Mouse (Mus musculus) testis, postnatal 14 days (tissue): ENCODE measurements around the gene Gtf2h4.

ENCODE experiments used
- DNase-seq: peaks from one replicate; pipeline ENCODE4 v3.0.0; 2021; ENCODE audit warnings: low spot score

Gene Gtf2h4

DNA sequence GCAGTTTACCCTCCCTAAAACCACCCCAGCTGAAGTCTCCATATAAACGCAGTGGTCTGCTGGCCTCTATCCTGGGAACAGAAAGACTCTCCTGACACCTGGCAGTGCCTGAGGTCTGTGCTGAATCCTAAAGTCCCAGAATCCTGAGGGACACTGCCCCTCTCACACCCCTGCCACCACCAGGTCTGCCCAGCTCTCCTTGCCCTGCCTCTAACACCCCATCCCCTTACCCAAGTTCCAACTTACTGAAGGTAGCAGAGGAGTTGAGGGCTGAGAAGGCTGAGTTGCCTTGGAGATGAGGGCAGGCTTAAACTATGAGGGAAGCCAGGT is 23.9 kb upstream of the Gtf2h4 start:
- DNase-seq: no peak

DNA sequence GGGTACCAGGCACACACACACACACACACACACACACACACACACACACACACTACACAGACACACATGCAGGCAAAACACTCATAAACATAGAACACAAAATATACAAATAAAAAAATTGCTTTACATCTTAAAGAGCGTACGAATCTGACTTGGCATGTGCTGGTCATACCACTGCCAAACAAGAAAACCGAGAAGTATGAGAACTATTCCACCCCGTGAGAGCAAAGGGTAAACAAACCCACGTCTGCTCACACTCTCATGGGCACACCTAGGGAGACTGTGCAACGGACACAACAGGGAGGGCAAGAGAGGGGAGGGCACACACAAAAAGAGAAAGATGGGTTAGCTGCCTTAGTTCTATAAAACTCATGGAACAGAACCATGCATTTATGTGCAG is 23.2 kb upstream of the Gtf2h4 start:
- DNase-seq: no peak

DNA sequence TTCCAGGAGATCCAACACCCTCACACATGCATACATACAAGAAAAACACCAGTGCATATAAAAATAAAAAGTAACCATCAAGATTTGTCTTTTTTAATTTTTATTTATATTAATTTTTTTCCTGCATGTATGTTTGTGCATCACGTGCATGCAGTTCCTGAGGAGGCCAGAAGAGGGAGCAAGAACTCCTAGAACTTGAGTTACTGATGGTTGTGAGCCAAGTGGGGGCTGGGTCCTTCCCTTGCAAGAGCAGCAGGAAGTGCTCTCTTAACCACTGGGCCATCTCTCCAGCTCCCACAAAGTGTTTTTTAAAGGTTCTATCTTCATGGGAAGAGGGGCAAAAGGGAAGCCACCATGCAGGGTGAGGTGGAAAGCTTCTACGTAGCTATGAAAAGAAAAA is 21.8 kb upstream of the Gtf2h4 start:
- no peak for DNase-seq

DNA sequence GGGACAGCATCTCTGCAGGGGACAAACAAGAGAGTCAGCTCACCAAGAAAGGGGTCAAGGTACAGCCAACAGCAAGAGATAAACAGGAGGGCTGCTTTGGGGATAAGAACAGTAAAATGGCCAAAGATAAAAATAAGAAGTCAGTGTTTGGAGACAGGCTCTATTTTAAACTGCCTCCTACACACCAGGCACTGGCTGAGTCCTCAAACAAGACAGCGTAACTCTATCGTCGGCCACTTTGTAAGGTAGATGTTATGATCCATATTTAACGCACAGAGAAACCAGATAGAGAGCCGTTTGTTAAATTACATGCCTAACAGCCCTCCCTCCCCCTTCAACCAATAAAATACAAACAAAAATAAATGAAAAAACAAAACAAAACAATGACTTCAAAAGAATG is 20.4 kb upstream of the Gtf2h4 start:
- no peak for DNase-seq

DNA sequence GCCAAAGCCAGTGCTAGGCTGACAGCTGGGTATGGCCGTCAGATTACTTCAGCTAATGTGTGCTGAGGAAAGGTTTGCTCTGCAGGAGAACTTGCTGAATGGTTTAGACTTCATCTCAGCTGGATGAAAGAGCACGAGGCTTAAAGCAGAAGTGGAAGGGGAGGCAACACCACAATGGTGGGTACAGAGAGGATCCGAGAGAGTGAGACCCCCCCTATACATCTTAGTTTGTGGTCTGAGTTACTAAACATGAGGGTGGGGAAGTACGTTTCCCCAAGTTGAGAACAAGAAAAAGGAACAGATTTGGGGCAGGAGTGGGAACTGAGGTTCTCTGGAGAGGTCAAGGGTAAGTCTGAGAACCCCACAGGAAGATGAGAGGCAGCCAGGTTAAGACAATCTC is 18.8 kb upstream of the Gtf2h4 start:
- no peak for DNase-seq

DNA sequence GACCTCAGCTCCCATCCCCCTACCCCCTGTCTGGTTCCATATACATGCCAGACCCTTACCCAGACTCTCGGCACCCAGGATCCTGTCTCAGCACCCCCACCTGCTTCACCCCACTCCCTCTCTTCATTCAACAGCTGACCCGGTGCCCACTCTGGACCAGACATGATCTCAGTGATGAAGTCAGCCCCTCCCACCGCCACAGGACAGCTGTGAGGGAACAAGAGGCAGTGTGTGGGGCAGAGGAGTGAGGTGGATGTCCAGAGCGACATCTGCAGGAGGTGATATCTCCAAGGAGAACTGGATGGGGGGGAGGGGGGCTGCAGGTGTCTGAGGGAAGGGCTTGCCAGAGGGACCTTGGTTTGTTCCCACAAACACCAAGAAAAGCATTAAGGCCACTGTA is 18.3 kb upstream of the Gtf2h4 start:
- DNase-seq: no peak

DNA sequence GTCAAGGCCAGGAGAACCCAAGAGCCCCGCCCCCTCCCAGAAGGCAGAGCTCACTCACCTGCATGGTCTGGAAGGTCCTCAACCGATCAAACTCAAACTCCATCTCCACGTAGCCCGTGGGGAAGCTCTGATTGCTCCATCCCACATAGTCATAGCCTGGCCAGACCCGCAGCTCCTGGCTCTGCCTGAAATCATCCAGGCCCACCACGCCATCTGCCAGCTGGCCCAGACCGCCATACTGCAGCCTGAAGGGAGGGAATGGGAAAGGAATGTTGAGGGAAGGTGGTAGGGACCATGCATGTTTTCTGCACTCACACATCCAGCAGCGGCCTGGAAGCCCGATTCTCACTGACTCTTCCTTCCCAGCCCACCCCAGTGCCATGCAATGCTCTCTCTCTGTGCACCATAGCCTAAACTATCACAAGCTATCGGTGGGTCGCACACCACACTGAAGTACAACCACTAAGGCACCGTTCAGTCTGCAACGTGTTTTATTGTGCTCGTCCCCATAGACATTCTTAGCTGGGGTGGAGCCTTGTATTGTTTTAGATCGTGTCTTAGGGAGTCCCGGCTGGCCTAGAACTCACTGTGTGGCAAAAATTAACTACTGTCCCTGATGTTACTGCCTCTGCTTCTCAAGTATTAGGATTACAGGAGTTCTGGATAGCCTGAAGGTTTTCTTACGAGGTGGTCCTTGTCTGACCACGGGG is 16.6 kb upstream of the Gtf2h4 start:
- DNase-seq: no peak

DNA sequence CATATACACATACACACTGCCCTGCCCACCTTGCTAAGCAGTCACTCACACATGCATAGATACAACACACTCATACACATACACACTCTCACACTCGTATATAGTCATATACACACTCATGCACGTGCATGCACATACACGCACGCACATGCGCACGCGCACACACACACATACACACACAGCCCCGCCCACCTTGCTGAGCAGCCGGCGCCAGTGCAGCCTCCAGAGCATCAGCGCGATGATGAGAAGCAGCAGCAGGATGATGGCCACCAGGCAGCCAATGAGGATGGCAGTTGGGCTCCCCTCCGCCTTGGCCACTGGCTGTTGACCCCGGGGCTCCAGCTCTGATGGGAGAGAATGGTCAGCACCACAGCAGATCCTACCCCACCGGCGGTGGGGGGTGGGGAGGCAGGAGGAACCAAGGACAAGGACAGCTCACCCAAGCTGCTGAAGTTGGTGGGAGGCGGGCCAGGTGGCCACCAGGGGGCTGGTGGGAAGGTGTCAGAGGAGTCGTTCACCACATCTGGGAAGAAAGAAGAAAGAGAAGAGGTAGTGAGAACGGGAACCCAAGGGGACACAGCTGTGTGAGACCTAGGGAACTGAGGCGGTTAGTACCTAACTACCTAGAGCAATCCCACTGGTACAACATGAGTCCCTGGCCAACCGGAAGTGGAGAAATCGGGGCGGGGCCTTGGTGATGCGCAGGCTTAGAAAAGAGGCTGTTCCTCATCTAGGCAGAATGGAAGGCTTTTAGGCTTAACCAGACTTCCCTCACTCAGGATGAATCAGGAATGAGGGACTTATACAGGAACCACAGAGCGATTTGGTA is 15.0 kb upstream of the Gtf2h4 start:
- no peak for DNase-seq

DNA sequence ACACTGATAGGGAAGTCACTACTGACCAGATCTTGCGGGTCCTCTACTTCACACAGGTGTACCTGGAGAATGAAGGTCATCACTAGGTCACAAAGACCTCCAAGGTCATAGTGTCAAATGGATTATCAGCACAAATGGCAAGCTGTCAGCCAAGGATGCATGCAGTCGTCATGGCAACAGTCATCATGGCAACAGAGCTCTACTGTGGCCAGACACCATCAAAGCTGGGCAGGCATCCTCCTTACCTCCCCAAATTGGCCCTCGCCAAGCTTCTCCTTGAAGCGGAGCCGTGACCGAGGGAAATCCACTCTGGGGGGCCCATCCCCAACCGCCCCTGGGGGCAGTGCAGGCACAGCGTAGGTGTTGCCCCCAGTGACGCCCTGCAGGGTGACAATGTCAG is 11.5 kb upstream of the Gtf2h4 start:
- DNase-seq: no peak

DNA sequence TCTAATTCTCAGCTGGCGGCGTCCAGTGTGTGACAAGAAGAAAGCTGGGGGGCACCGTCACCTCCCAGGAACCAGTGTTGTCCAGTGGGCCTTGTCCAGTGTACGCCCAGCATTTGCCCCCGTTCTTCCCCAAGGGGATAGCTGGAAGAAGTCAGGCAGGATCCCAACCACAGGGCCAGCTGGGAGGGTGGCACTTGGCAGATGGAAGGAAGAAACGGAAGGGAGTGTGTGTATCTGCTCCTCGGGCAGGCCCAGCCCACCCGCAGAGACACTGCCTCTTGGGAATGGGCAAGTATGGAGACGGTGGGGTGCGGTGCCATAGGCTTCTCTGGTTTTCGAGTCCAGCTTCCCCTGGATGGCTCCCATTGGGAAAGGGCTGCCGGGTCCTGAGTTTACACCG is 8.4 kb upstream of the Gtf2h4 start:
- no peak for DNase-seq

DNA sequence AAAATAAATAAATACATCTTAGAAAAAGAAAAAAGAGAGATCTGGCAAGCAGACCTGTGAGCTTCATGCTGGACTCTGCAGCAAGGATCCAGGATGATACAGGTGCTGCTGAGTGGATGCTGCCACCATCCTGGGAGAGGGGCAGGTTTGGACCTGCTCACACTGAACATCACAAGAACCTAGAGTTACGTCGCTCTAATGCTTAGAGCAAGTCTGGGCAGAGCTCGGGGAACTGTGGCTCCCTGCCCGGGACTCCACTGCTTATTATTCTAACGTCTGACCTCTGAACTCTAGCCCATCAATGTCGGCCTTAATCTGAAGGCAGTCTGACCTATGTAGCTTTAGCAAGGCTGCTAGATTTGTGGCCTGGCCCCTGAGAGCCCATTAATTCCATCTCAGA is 7.1 kb upstream of the Gtf2h4 start:
- no peak for DNase-seq

DNA sequence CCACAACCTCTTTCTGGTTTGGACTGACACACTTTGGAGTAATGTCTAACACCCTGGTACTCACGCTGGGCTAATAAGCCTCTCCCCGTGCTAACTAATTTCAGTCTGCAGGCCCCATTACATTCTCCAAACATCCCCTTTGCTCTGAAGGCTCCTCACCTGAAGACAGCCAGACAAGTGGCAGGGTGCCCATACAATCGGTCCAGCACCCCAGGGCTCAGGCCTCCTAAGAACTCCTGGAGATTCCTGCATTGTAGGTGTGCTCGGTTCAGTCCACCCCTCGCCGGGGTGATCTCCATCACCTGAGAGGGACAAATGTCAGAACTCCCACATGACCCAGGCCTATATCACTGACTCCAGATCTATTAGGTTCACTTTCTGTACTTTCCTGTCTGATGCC is 1.0 kb downstream of the Gtf2h4 start:
- no peak for DNase-seq

DNA sequence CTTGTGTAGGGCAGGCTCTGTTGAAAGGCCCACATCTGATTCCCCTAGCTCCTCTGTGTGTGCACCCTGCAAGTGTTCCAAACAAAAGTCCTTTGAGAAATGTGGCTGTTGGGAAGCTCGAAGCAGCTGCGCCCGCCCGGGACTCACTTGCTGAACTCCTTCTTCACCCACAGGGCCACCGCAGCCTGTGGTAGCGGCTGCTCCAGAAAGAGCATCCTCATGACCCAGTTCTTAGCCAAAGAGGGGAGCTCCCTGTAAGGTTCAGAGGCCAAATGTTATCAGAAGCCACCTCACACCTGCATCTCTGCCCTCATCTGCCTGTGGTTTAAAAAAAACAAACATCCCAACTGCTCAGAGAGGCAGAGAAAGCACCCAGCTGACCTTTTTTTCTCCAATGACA is 1.7 kb downstream of the Gtf2h4 start:
- no peak for DNase-seq

DNA sequence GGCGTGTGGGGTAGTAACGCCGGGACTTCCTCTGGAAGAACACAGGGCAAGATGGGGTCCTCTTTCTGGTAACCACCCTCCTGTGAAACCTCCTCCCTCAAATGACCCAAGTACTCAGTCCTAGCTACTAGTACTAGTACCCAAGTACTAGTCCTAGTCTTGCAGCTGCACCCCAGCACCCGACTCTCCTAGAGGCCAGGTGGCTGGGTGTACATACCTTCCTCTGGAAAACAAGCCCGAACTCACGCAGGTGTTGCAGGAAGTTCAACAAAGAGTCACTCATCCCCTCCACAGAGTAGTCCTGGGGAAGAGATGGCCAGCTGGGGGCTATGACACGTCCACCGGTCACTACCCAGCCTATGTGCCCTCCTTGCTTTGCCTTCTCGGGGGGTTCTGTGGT is 3.8 kb downstream of the Gtf2h4 start:
- no peak for DNase-seq

DNA sequence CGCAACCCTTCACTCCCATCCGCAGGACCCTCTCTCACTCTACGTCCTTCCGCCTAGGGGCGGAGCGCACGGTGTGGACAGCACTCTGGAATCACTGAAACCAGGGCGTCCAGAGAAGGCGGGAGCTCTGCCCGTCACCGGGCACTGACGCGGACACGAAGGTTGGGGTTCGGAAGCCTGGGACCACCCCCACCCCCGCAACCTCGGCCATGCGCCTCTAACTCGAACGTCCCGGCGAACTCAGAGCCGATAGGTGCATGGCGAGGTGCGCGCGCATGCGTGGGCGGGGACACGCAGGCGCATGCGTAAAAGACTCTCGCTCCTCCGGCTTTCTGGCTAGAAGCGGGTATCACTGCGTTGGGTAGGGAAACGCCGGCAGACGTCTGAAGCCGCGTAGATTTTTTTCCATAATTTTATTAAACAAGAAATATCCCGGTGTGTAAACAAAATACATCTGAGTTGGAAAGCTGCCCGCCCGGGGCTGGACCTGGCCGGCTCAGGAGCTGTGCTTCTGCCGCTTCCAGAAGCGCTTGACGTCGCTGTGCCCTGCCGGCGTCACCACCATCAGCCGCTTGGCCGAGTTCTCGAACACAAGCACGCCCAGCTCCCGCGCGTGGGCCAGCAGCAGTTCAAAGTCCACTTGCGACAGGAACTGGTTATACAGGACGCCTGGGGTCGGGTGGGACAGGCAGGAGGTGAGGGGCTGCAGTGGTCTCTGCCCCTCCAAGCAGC is 6.0 kb downstream of the Gtf2h4 start, which contains the start of gene Vars2:
Gene Vars2 (minus strand): TSS at position 259 of the 732 bp plus-strand sequence.
- DNase-seq: peak; percentile 95

DNA sequence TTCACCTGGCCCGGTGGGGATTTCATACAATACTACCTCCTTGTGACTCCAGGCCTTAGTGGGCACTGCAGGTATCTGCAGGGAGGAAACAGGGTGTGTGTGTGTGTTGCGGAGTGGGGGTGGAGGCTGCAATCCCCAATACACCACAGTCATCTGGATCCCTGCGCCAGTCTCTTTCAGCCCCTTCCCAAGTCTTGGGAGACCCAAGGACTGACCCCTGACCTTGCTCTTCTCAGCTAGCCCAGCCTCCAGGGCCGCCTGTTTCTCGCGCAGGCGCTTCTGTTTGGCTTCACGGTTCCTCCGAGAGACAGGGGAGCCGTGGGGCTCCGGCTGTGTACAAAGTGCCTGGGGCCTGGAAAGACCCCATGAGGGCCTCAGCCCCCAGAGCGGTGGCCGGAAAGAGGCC is 6.7 kb downstream of the Gtf2h4 start:
- peak; percentile 59 for DNase-seq

DNA sequence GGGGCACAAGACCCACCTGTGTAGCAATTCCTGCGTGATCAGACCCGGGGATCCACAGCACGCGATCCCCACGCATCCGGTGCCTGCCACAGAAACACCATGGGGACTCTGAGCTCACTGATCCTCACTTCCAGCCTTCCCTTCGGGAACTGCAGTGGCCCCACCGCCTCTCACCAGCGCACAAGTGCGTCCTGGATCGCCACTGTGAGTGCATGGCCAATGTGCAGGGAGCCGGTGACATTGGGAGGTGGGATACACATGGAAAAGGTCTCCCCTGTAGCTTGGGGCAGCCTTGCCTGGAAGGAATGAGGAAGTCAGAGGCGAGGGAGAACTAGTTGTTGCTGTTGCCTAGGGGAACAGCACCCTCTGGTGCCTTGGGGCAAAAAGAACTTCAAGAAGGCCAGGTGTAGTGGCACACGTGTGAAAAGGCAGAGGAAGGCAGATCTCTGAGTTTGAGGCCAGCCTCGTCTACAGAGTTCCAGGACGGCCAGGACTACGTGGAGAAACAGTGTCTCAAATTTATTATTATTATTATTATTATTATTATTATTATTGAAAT is 7.5 kb downstream of the Gtf2h4 start:
- DNase-seq: no peak

DNA sequence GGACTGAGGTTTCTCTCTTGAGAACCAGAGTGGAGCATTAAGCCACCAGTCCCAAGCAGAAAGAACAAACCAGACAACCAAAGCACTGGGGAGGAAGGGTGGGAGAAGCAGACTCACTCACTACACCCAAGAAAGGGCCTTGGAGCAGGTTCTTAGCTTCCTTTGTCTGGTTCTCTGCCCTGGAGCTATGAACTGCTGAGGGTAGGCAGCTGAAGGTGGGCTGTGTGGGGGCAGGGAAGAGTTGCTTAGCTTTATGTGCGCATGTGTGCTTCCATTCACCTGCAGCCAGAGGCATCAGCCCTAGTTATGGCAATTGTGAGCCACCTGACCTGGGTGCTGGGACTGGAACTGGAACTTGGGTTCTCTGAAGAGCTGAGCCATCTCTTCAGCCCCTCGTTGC is 20.5 kb downstream of the Gtf2h4 start:
- DNase-seq: no peak

DNA sequence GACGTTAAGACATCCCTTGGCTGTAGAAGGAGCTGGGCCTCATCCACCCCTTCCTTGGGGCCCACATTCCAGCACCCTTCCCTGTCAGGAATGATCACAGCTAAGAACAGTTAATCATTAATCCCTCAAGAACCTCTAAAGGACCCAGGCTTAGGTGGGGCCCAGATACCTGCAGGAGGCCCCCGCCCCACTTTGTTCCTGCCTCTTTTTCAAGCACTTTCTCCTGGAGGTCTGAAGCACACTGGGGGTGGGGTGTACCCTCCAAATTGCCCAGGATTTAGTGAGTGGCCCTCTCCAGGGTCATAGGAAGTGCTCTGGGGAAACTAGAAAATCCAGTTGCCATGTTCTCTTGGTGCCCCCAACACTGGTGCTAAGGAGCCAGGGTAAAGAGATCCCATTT is 24.1 kb downstream of the Gtf2h4 start:
- DNase-seq: no peak

DNA sequence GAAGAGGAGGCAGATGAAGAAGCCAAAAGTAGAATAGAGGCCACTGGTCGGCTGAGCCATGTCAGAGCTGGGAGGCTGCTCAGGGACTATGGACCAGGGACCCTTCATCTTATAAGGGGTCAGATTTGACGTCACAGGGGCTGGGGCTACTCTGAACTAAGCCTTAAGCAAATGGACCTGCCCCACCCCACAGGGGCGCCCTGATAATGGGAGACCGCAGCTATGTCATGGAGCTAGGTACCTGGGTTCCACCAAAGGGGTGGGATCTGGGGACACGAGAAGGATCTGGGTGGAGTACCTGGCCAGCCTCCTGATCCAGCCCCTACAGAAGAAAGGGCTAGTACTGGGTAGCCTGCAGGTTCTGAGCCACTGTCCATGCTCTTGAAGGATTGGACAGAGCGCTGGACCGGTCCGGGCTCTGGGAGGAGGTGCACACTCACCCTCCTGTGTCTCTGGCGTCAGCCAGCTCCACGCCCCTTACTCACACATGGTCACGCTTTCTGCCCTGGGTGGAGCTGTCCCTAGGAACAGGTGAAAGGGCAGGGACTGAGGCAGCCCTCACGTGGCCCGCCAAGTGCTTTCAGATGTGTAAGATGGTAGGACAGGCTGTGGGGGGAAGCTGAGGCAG is 29.8 kb downstream of the Gtf2h4 start, which contains the start of gene Mucl3:
Gene Mucl3 (minus strand): TSS at position 87 of the 628 bp plus-strand sequence.
- no peak for DNase-seq

DNA sequence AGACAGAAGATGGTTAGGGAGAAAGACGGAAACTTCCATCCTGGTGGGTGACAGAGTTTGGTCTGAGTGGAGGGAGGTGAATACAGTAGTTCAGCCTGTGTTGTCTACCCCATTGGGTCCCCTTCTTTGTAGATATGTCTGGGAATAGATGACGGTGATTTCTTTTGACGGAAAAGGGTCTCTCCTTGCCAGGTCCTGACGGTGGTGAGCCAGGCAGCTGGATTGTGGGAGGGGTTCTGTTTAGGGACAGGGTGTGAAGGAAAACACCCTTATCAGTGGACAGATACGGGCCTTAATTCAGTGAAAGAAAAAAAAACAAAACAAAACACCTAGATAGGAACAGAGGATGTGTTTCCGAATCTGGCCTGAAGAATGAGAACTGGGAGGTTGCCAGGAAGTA is 34.2 kb downstream of the Gtf2h4 start:
- DNase-seq: no peak

DNA sequence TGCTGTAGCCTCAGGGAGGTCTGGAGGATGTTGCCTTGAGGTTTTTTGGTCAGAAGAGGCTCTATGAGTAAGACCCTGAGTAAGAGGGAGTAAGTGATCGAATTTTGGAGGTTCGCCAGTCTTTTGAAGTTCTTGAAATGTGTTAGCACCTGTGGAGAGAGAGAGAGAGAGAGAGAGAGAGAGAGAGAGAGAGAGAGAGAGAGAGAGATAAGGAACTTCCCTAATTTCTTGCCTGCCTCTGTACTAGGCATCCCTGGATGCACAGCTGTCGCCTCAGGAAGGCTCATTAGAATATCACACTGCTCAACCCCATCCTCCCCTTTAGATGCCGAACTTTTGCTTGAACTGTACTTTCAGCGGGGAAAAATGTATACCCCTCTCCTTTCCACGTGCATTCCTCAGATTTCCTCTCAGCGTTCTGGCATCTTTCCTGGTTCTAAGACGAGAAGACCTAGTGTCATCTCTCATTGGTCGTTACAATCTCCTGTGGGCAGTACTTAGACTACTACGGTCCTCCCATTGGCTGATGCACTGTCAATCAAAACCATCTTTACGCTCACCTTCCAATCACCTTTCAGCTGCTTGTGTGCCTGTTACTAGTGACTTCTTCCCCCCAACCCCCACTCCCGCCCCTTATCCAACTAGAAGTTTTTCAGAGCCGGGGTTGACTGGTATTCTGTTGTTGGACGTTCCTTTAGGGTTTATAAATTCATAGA is 34.9 kb downstream of the Gtf2h4 start:
- peak; percentile 84 for DNase-seq
